Mouse (Mus musculus) gastrocnemius, postnatal 36 days (tissue): ENCODE measurements around the gene Arid1b. TPM values are rescaled to one million over a fixed set of nuclear protein-coding genes. Genes with fewer than 3 reads are reported as not detected.
A peak's percentile ranks its signal among the peaks of the same experiment; 100 is the strongest.

Experiments used
- DNase-seq, 2 experiments: peaks; one replicate each; pipeline ENCODE4 v3.0.0; 2022
- intact Hi-C: fragments of 180-260 bp; cut with DNase I; formaldehyde crosslinking; loops from one replicate; pipeline ENCODE4 v1.15.1; 2025
- total RNA-seq, 2 experiments: library from RNA; stranded (reverse); gene quantifications; 2 replicates each; pipeline ENCODE4 v1.2.3; 2021

Gene Arid1b
- total RNA-seq, 2 experiments from 2014 or later, result 28.6 to 31.6 TPM

DNA sequence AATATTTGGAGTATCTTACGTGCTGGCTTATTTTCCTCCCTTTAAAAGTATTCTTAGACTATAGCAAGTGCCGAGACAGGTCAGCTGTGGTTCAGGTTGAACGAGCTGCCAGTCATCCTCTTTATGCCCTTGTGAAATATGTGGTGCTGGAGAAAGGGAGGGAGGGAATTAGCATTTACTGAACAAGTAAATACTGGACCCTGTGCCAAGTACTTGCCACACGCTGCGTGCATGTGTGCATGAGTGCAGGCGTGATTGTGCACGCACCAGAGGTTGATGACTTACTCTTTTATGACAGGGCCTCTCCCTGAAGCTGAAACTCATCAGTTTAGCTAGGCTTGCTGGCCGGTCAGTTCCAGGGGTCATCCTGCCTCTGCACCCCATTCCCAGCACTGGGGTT, 226.9 kb downstream of the Arid1b start:
- intact Hi-C loops, result no loop called here
- no peak for DNase-seq

GRCm38 (mm10) chr17:5221558-5221957, 227.4 kb downstream of the Arid1b start:
- no peak for DNase-seq
- intact Hi-C loops, result no loop called here

GRCm38 (mm10) chr17:5222827-5223226, 228.7 kb downstream of the Arid1b start:
- intact Hi-C loops, result no loop called here

DNA sequence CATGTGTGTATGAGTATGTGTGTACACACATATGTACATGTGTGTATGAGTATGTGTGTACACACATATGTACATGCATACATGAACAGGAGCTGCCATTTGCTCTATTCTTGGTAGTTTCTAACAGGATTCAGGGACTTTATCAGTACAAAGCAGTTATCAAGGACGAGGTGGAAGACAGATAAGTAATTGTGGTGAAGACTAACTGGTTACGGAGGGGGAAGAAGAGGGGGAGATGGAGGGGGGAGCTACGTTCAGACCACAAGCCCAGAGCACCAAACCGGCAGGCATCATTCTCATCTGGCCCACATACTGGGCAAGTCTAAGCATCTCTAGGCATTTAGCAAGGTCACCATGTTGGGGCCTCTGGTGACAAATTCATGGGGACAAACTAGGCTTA, 230.8 kb downstream of the Arid1b start:
- no peak for DNase-seq
- intact Hi-C loops, result no loop called here

More at GRCm38 (mm10) chr17:5222827-5223226, 228.7 kb downstream of the Arid1b start:
- no peak for DNase-seq

- intact Hi-C loops, result no loop called here
- no peak for DNase-seq
Observed at GRCm38 (mm10) chr17:5227136-5227535, 233.0 kb downstream of the Arid1b start.

- intact Hi-C loops, result no loop called here
- DNase-seq, result no peak
Observed at GRCm38 (mm10) chr17:5227950-5228615, 234.0 kb downstream of the Arid1b start.

DNA sequence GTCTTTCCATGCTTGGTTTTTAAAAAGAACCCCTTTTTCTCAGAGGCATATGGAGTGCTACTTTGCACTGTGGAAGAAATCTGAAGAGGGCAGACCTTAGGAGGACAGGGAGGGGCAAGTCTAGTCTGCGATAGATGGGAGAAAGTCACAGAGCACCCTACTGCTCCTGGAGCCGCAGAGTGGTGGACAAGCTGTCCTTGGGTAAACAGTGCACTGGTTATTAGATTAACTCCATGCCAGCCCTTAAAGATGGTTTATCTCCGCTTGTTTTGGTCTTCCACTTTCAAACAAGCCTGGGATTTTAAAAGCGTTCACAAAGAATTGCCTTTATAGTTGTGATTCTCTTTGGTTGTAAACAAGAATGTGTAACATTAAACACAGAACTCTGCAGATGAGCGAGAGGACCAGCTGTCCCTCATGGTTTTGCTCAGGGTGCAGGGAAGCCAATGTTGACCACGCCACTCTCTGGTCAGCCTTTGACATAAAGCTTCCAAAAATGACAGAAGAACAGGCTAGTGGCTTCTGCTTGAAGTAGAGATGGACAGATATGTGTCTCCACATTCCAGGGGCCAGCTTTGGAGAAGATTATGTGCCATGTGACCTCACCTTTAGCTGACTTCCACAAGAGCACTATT, 234.6 kb downstream of the Arid1b start:
- no peak for DNase-seq
- intact Hi-C loops, result no loop called here

- DNase-seq, result no peak
- intact Hi-C loops, result no loop called here
Observed at GRCm38 (mm10) chr17:5230063-5230462, 235.9 kb downstream of the Arid1b start.

DNA sequence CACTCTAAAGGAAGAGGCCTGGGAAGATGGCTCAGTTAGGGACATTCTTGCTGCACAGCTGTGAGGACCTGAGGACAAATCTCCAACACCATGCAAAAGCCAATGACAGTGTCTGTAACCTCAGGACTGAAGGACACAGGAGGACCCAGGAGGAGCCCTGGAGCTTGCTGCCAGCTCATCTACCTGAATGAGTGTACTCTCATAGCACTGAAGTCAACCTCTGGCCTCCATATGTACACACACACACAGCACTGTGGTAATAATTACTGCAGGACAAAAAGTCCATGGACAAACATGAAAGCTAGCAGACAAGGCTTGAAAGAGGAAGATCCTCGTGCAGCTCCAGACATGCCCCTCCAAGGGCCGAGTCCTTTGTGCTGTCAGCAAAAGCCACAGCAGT, 238.0 kb downstream of the Arid1b start:
- no peak for DNase-seq
- intact Hi-C loops, result no loop called here

DNA sequence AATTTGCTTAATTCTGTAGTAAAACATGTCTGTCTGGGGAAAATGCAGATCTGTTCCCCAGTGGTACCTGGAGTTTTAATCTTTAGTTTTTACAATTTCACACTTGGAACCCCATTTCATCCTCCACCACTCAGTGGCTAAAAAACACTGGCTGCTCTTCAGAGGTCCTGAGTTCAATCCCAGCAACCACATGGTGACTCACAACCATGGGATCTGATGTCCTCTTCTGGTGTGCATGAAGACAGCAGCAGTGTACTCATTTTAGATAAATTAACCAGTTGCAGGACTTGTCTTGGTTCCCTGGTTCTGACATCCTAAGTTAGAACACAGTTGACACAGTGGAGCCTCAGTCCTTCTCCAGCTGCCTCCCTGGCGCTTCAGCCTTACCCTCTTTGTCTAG, 239.9 kb downstream of the Arid1b start:
- intact Hi-C loops, result no loop called here
- no peak for DNase-seq

DNA sequence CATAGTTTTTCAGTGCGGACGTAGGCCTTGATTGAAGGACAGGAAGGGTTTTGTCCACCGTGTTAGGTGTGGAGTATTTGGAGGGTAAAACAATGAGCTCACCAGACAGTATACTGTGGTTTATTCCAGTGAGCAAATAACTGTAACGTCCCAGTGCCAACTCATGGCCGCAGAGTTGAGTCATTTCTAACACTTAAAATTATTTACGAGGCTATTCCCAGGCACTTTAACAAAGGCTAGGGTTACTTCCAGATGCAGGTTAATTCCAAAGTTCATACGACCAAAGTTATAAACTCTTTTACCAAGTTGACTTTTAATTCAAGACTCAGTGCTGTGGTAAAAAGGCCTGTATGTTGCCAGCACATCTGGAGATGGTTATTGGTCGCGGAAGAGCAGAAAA, 240.9 kb downstream of the Arid1b start:
- intact Hi-C loops, result no loop called here
- DNase-seq, result no peak

DNA sequence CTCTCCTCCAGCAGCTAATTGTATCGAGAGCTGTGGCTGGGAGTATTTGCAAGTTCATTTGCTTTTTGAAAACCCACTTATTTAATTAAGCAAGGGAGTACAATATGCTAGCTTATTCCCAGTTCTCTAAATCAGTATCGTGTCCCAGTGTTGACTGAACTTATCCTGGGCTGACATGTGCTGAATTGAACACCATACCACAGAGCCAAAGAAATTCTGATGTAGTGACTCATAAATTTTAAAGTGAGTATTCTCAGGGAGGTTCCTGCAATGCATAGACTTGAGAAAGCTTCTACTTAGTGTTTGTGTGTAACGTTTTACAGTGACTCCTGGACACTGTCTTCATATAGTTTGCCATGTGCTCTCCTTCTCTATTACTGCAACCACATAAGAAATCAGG, 243.6 kb downstream of the Arid1b start:
- DNase-seq, result no peak
- intact Hi-C loops, result no loop called here

- intact Hi-C loops, result no loop called here
- no peak for DNase-seq
Observed at GRCm38 (mm10) chr17:5238387-5239245, 244.5 kb downstream of the Arid1b start.

- DNase-seq, result no peak
- intact Hi-C loops, result no loop called here
Observed at GRCm38 (mm10) chr17:5244526-5244925, 250.4 kb downstream of the Arid1b start.

DNA sequence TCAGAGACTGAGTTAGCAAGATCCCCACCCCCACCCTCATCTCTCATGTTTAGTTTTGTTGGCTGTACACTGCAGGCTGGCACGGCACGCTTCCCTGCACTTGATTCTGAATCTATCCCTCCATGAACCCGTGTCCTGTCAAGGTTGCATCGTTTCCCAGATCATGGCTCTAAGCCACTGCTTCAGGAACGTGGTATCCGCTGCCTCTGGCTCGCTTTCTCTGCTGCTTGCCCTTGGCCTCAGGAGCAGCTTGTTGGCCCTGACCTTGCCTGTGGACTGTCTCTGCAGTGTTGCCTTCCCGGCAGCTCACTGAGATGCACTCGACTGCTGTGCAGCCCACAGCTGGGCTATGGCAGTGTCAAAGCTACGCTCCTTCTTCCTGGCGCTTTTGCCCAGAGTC, 252.6 kb downstream of the Arid1b start:
- intact Hi-C loops, result loop anchor here (5.0 kb wide), 1 partner anchor 44 kb away; no protein-coding TSS in a partner anchor
- DNase-seq, result peak in 1 of 2 experiments; percentile 52

- no peak for DNase-seq
- intact Hi-C loops, result loop anchor here (5.0 kb wide), 1 partner anchor 45 kb away; no protein-coding TSS in a partner anchor
Observed at GRCm38 (mm10) chr17:5247247-5247646, 253.1 kb downstream of the Arid1b start.

DNA sequence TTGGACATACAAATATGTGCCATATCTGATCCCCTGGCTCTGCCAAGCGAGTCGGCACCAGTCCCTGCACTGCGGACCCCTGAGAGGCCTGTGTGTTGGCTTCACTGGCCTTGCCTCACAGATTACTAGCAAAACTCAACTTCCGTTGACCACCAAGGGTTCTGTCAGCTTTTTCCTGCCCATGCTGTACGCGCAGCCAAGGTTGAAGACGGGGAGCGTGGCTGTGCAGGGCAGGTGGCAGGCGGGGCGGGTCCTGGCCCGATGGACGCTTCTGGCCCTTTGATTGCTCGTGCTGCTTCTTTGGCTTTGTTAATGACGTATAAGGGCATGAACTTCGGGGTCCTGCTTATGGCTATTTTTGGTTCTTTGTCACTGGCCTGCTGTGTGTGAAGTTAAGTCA, 253.6 kb downstream of the Arid1b start:
- DNase-seq, result no peak
- intact Hi-C loops, result loop anchor here (5.0 kb wide), 1 partner anchor 45 kb away; no protein-coding TSS in a partner anchor

DNA sequence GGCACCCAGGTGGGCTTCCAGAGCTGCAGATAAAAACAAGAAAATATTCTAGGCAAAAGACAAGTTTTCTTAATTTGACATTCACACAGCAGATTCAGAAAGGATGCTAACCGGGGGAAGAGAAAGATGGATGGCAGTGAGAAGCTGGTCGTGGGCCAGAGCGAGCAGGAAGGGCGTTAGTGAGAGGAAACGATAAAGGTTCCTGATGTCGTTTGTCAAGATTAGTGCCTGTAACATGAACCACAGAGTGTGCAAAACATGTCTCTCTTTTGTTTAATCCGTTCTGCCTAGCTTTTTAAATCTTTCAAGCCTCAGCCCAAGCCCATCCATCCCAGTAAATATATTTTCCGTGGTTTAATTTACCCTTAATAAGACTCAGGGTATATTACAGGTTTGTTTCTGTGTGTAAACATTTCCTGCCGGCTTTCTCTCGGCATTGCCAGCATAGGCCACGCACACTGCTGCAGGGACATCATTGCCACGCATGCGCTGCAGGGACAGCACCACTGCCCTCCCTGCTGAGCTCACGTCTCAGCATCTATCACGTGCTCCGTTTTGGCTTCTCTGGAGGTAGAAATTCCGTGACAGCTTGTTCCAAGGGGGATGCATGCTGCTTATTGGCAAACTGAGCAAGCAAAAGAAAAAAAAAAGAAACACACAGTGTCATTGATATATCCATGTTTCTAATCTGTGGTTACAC, 255.0 kb downstream of the Arid1b start:
- intact Hi-C loops, result loop anchor here (5.0 kb wide), 1 partner anchor 47 kb away; no protein-coding TSS in a partner anchor
- no peak for DNase-seq

GRCm38 (mm10) chr17:5249681-5250180, 255.6 kb downstream of the Arid1b start:
- DNase-seq, result no peak
- intact Hi-C loops, result loop anchor here (5.0 to 10.0 kb wide), 3 partner anchors 47 to 148 kb away; no protein-coding TSS in a partner anchor

GRCm38 (mm10) chr17:5252436-5252835, 258.3 kb downstream of the Arid1b start:
- peak; percentile 66 to 68 for DNase-seq
- intact Hi-C loops, result loop anchor here (5.0 to 10.0 kb wide), 2 partner anchors 52 to 145 kb away; no protein-coding TSS in a partner anchor
